Mouse (Mus musculus) testis, postnatal 10 days (tissue): ENCODE data around the gene Tnks2.
A peak's percentile ranks its signal among the peaks of the same experiment; 100 is the strongest.
"Not testable (repeated sequence)": the region's sequence is repeated elsewhere in the genome, so short reads cannot be mapped to it uniquely, and the experiment has no call there.

Source experiments
- DNase-seq: peaks from one replicate; pipeline ENCODE4 v3.0.0; 2021; ENCODE audit warnings: low spot score

Tnks2 gene

GRCm38 (mm10) chr19:36833788-36834531 is at the start of gene Tnks2:
Gene Tnks2 (plus strand): TSS chr19:36834232.
- peak; percentile 98 for DNase-seq

GRCm38 (mm10) chr19:36789873-36790733 is 43.9 kb upstream of the Tnks2 start:
- peak; percentile 69 for DNase-seq

GRCm38 (mm10) chr19:36792589-36792988 is 41.4 kb upstream of the Tnks2 start:
- no peak for DNase-seq

GRCm38 (mm10) chr19:36793450-36793849 is 40.6 kb upstream of the Tnks2 start:
- no peak for DNase-seq

- no peak for DNase-seq
Measured at GRCm38 (mm10) chr19:36794008-36794407, 40.0 kb upstream of the Tnks2 start.

- no peak for DNase-seq
Measured at GRCm38 (mm10) chr19:36795277-36795676, 38.8 kb upstream of the Tnks2 start.

GRCm38 (mm10) chr19:36796931-36797330 is 37.1 kb upstream of the Tnks2 start:
- DNase-seq = no peak

- DNase-seq = no peak
Measured at GRCm38 (mm10) chr19:36800288-36800687, 33.7 kb upstream of the Tnks2 start.

GRCm38 (mm10) chr19:36801856-36802641 is 32.0 kb upstream of the Tnks2 start:
- DNase-seq = no peak

GRCm38 (mm10) chr19:36803403-36803802 is 30.6 kb upstream of the Tnks2 start:
- DNase-seq = no peak

- DNase-seq = no peak
Measured at GRCm38 (mm10) chr19:36806842-36807241, 27.2 kb upstream of the Tnks2 start.

- DNase-seq = peak; percentile 58
Measured at GRCm38 (mm10) chr19:36808426-36809105, 25.5 kb upstream of the Tnks2 start.

GRCm38 (mm10) chr19:36809476-36810168 is 24.4 kb upstream of the Tnks2 start:
- peak; percentile 65 for DNase-seq

GRCm38 (mm10) chr19:36812011-36812410 is 22.0 kb upstream of the Tnks2 start:
- DNase-seq = no peak

- DNase-seq = no peak
Measured at GRCm38 (mm10) chr19:36815396-36816271, 18.4 kb upstream of the Tnks2 start.

GRCm38 (mm10) chr19:36818141-36818885 is 15.7 kb upstream of the Tnks2 start:
- peak; percentile 52 for DNase-seq

- no peak for DNase-seq
Measured at GRCm38 (mm10) chr19:36819199-36819598, 14.8 kb upstream of the Tnks2 start.

GRCm38 (mm10) chr19:36820469-36820868 is 13.6 kb upstream of the Tnks2 start:
- no peak for DNase-seq

GRCm38 (mm10) chr19:36821301-36821700 is 12.7 kb upstream of the Tnks2 start:
- not testable (repeated sequence) for DNase-seq
